ENCODE assay signal across 8 mouse cellular contexts in the genomic region with DNA sequence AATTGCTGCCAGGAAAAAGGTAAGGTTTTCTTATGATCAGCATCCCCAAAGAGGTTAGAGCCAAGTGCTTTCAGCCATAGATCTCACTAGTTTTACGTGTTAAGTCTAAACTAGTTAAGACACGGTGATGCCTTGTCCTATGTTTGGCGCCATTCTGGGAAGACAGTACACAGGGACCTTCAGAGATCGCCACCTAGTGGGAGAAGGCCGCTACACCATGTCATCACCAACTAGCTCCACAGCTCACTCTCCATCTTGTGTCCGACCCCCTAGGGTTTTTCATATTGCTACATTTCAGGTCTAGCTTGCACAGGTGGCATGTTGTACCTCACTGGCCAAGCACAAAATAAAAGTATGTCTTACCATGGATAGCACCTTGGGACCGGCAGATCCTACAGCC. TPM values are rescaled to one million over a fixed set of nuclear protein-coding genes. Genes with fewer than 3 reads are reported as not detected.
DNase-seq lines count a peak whose midpoint lies in the region; ATAC-seq and TF ChIP-seq lines count a peak whose summit lies in the region.

No protein-coding gene starts in this region.

- no peak for TF ChIP-seq EP300 in MEL (IDR thresholded peaks at IDR 0.05; ENCODE audit: low read depth in 1 of 2, low read length in 2 of 2)

- TF ChIP-seq POLR2A in MEL (IDR thresholded peaks at IDR 0.05; ENCODE audit: control insufficient read depth in 1 of 2, insufficient read depth in 1 of 2, low read depth in 1 of 2, low read length in 2 of 2, poor library complexity in 1 of 2) = no peak
- no peak for TF ChIP-seq POLR2A in brain, embryonic 14.5 days (IDR thresholded peaks at IDR 0.05; ENCODE audit: borderline replicate concordance, extremely low read depth, insufficient read depth, insufficient read length, poor library complexity, severe bottlenecking)

- H3K27ac ChIP-seq in MEL (ENCODE audit: control insufficient read depth, low read depth, low read length) = no peak overlapping the region
- no peak overlapping the region for H3K27ac ChIP-seq in layer of hippocampus, adult 2 months

- peak; percentile 47 for TF ChIP-seq RAD21 in MEL (IDR thresholded peaks at IDR 0.05; ENCODE audit: low read depth, low read length)

- no peaks in the 10 kb centered on the region for H3K4me1 ChIP-seq in MEL (ENCODE audit: control insufficient read depth in 1 of 2, insufficient read depth in 2 of 2, low read length in 2 of 2)

- peak; percentile 61 to 77 (median 61) for TF ChIP-seq CTCF in MEL (IDR thresholded peaks at IDR 0.05 in 2 of 3, conservative IDR thresholded peaks at IDR 0.05 in 1 of 3; ENCODE audit: control insufficient read depth in 1 of 3, insufficient read depth in 1 of 3, low read depth in 2 of 3, low read length in 3 of 3, poor library complexity in 1 of 3, severe bottlenecking in 1 of 3)
- peak; percentile 89 for TF ChIP-seq CTCF in brain, embryonic 14.5 days (IDR thresholded peaks at IDR 0.05; ENCODE audit: borderline replicate concordance, extremely low read depth, insufficient read depth, insufficient read length)
- TF ChIP-seq CTCF in layer of hippocampus, adult 2 months (conservative IDR thresholded peaks at IDR 0.05) = peak; percentile 97

- DNase-seq in MEL (ENCODE audit: low read depth, low spot score) = peak; percentile 86
- DNase-seq in brain, embryonic 14.5 days (ENCODE audit: low read depth) = peak; percentile 85
- peak; percentile 71 to 84 for DNase-seq in heart, postnatal 36 days
- peak; percentile 49 to 76 for DNase-seq in layer of hippocampus, adult 2 months (ENCODE audit: low spot score in 2 of 2)
- peak; percentile 84 for DNase-seq in lung, postnatal 14 days
- DNase-seq in retina, postnatal 7 days (ENCODE audit: low read depth, low spot score) = peak; percentile 66
- peak; percentile 70 for DNase-seq in urinary bladder, postnatal 25 days (ENCODE audit: low spot score)

- intact Hi-C loops in heart, postnatal 36 days (cut with DNase I) = loop anchor here (1.0 to 10.0 kb wide), 3 partner anchors 62 to 484 kb away; no protein-coding TSS in a partner anchor

- peak; percentile 89 for ATAC-seq in erythroblast, adult 5-6 weeks (replicated peaks; ENCODE audit: low FRiP score, poor library complexity, severe bottlenecking)

- no peak overlapping the region; a peak in 1 of 4 replicates for H3K4me3 ChIP-seq in MEL (ENCODE audit: control insufficient read depth in 1 of 2, insufficient read depth in 1 of 2, low read depth in 2 of 2, low read length in 2 of 2)
- H3K4me3 ChIP-seq in layer of hippocampus, adult 2 months = no peak overlapping the region

- H3K9ac ChIP-seq in MEL (ENCODE audit: control insufficient read depth, low read depth, low read length, poor library complexity, severe bottlenecking) = no peak overlapping the region

- no peaks in the 10 kb centered on the region for H3K79me2 ChIP-seq in MEL (ENCODE audit: control insufficient read depth, insufficient read depth, low read length, poor library complexity)

- no peaks in the 10 kb centered on the region for H3K9me3 ChIP-seq in MEL (replicated peaks; ENCODE audit: insufficient read depth, low read length)

- H3K36me3 ChIP-seq in MEL (ENCODE audit: control insufficient read depth in 1 of 2, insufficient read depth in 2 of 2, low read length in 2 of 2) = no peaks in the 10 kb centered on the region

- H3K27me3 ChIP-seq in MEL (ENCODE audit: control insufficient read depth in 1 of 2, insufficient read depth in 2 of 2, low read length in 2 of 2) = no peaks in the 10 kb centered on the region; a peak in 1 of 4 replicates

TF ChIP-seq in MEL, 35 proteins besides CTCF, POLR2A, EP300 and RAD21:
- peak; percentile 47 for TF ChIP-seq ZC3H11A (IDR thresholded peaks at IDR 0.05; ENCODE audit: low read depth, low read length)
- TF ChIP-seq BHLHE40 (IDR thresholded peaks at IDR 0.05; ENCODE audit: borderline replicate concordance, low read depth, low read length) = no peak
- peak; percentile 74 for TF ChIP-seq SMC3 (IDR thresholded peaks at IDR 0.05; ENCODE audit: low read depth, low read length)
- TF ChIP-seq TAL1 (IDR thresholded peaks at IDR 0.05; ENCODE audit: low read length) = no peak
- 0 out of 2 replicates have a peak, but pooled peaks have one; percentile 24 for TF ChIP-seq E2F4 (IDR thresholded peaks at IDR 0.05; ENCODE audit: borderline replicate concordance, low read depth, low read length)

RNA-seq across cellular contexts. Expression of gene Ccdc38, which starts 8.6 kb away (rescaled TPM):
- total RNA-seq in MEL (2012; rRNA removed) = not detected in 2 replicates
- polyA plus RNA-seq in MEL (2012; ENCODE audit: insufficient read depth in 1 of 2, insufficient read length in 2 of 2, low read depth in 1 of 2, low replicate concordance in 2 of 2, missing spikeins in 1 of 2) = under 1 TPM in 1 of 2 experiments, not detected in 1; 0.22 TPM
- 0.04 and 0.15 TPM in 2 replicates for polyA plus RNA-seq in brain, embryonic 14.5 days (2012; rRNA removed)
- not detected in 2 replicates for total RNA-seq in erythroblast, adult 5-6 weeks (2015; ENCODE audit: low replicate concordance)
- 0.34 TPM in 1 of 2 replicates, not detected in the other for total RNA-seq in erythroblast, adult 5-6 weeks (2017; ENCODE audit: low replicate concordance)
- total RNA-seq in heart, postnatal 36 days (2021) = not detected
- not detected for total RNA-seq in layer of hippocampus, adult 2 months (2021)

RNA-seq across cellular contexts. Expression of gene Amdhd1, which starts 9.2 kb away (rescaled TPM):
- not detected in 2 replicates for total RNA-seq in MEL (2012; rRNA removed)
- not detected for polyA plus RNA-seq in MEL (2012; ENCODE audit: insufficient read depth in 1 of 2, insufficient read length in 2 of 2, low read depth in 1 of 2, low replicate concordance in 2 of 2, missing spikeins in 1 of 2)
- 0.05 TPM in 2 replicates for polyA plus RNA-seq in brain, embryonic 14.5 days (2012; rRNA removed)
- not detected in 2 replicates for total RNA-seq in erythroblast, adult 5-6 weeks (2015; ENCODE audit: low replicate concordance)
- not detected in 2 replicates for total RNA-seq in erythroblast, adult 5-6 weeks (2017; ENCODE audit: low replicate concordance)
- total RNA-seq in heart, postnatal 36 days (2021) = not detected
- total RNA-seq in layer of hippocampus, adult 2 months (2021) = under 1 TPM; 0.28 to 0.37 TPM

RNA-seq across cellular contexts. Expression of gene Snrpf, which starts 40.5 kb away (rescaled TPM):
- total RNA-seq in MEL (2012; rRNA removed) = 150 and 174 TPM in 2 replicates
- polyA plus RNA-seq in MEL (2012; ENCODE audit: insufficient read depth in 1 of 2, insufficient read length in 2 of 2, low read depth in 1 of 2, low replicate concordance in 2 of 2, missing spikeins in 1 of 2) = 10 to 100 TPM in 1 of 2 experiments, not detected in 1; 91.5 TPM
- polyA plus RNA-seq in brain, embryonic 14.5 days (2012; rRNA removed) = 98.9 and 145 TPM in 2 replicates
- total RNA-seq in erythroblast, adult 5-6 weeks (2015; ENCODE audit: low replicate concordance) = 36.8 and 37.9 TPM in 2 replicates
- 25.2 and 64.4 TPM in 2 replicates for total RNA-seq in erythroblast, adult 5-6 weeks (2017; ENCODE audit: low replicate concordance)
- 10 to 100 TPM in 1 of 2 experiments, 1 to 10 TPM in 1; 7.4 to 11.5 TPM for total RNA-seq in heart, postnatal 36 days (2021)
- total RNA-seq in layer of hippocampus, adult 2 months (2021) = 10 to 100 TPM; 11.5 to 12.6 TPM
